Mouse (Mus musculus) myocyte (in vitro differentiated cells): ENCODE measurements at regions not wholly inside any gene's neighbourhood (a gene's known extent, or its start where the extent isn't known, plus 50 kb on each side); places are given as distances from the start of the nearest gene placed in this dataset.

Source experiments
- E2F4 ChIP-seq: IDR thresholded peaks from one replicate; pipeline ENCODE4 v1.6.1; 2011; ENCODE audit warnings: mild to moderate bottlenecking, control low read depth, moderate library complexity; ENCODE audit not compliant: insufficient read depth
- MAX ChIP-seq: IDR thresholded peaks from one replicate; pipeline ENCODE4 v1.6.1; 2011; ENCODE audit warnings: low read depth, mild to moderate bottlenecking, control low read depth
- POLR2A ChIP-seq: IDR thresholded peaks from one replicate; pipeline ENCODE4 v1.6.1; 2011; ENCODE audit warnings: low read depth, mild to moderate bottlenecking, control low read depth, moderate library complexity; ENCODE audit not compliant: insufficient read length
- REST ChIP-seq: IDR thresholded peaks from one replicate; pipeline ENCODE4 v1.6.1; 2011; ENCODE audit warnings: mild to moderate bottlenecking, control low read depth, moderate library complexity; ENCODE audit not compliant: insufficient read depth, insufficient read length
- TCF12 ChIP-seq: IDR thresholded peaks from one replicate; pipeline ENCODE4 v1.6.1; 2011; ENCODE audit warnings: mild to moderate bottlenecking, control low read depth; ENCODE audit not compliant: poor library complexity, insufficient read depth, severe bottlenecking
- USF1 ChIP-seq: IDR thresholded peaks from one replicate; pipeline ENCODE4 v1.6.1; 2011; ENCODE audit warnings: low read depth, mild to moderate bottlenecking, control low read depth, moderate library complexity

GRCm38 (mm10) chr9:72205815-72206214 is 68.8 kb upstream of the Zfp280d start:
- TF ChIP-seq USF1 (no peak), REST (no peak), E2F4 (no peak), MAX (no peak), TCF12 (no peak), POLR2A (no peak)
